Mouse (Mus musculus) ovary, postnatal 36 days (tissue): Measurements from ENCODE around the gene Gfod1.

Source experiments
- DNase-seq: peaks from one replicate; pipeline ENCODE4 v3.0.0; 2022; ENCODE audit warnings: low spot score, mixed read lengths

The Gfod1 gene

DNA sequence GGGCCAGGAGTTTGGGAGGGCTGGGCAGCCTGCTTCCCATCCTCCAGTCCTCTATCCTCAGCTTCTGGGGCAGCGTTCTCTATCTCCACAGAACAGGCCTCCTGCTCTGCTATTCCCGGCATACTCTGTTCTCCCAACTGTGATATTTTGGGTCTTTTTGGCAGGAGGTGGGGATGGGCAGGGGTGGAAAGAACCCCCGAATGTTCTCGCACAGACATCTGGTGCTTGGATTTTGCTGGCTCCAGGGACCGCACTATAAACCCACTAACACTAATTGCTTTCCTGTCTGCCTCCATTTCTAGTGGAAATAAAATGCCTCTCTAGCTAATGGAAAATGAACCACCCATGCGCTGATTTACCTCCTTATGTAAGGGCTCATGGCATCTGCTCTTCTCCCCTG lies 73.7 kb downstream of the Gfod1 start:
- DNase-seq, result no peak

GRCm38 (mm10) chr13:43229767-43230166 lies 74.2 kb downstream of the Gfod1 start:
- DNase-seq, result no peak

GRCm38 (mm10) chr13:43228141-43228540 lies 75.8 kb downstream of the Gfod1 start:
- DNase-seq, result no peak

GRCm38 (mm10) chr13:43226041-43226440 lies 77.9 kb downstream of the Gfod1 start:
- no peak for DNase-seq

DNA sequence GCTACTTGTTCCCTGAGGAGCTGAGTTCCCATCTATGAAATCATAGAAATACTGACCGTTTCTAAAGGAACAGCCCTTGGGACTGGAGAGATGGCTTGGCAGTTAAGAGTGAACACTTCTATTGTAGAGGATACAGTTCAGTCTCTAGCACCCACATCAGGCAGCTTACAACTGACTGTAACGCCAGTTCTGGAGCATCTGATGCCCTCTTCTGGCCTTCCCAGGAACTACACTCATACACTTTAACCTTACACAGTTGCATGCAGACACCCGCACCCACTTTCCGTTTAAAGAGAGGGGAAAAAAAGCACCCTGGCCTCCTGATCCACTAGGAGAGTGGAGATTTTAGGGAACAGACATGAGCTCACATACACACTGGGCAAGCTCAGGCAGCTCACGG lies 78.8 kb downstream of the Gfod1 start:
- no peak for DNase-seq

- DNase-seq, result no peak
Measured at GRCm38 (mm10) chr13:43222084-43222483, 81.9 kb downstream of the Gfod1 start.

DNA sequence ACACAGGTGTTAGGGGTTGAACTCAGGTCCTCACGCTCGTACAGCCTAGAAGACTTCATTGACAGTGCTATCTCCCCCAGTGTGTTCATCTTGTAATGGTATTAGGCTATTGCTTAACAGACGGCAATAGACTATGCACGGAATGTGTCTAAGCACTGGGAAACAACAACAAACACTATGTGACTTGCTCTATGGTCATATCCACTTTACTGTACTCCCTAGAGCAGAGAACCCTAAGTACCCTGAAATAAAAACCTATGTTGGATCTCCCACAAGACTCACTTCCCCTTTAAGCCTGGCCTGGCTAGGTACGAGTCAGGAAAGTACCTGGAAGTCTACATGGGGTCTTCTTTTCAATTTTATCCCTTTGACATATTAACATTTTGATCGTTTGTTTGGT lies 82.7 kb downstream of the Gfod1 start:
- no peak for DNase-seq

DNA sequence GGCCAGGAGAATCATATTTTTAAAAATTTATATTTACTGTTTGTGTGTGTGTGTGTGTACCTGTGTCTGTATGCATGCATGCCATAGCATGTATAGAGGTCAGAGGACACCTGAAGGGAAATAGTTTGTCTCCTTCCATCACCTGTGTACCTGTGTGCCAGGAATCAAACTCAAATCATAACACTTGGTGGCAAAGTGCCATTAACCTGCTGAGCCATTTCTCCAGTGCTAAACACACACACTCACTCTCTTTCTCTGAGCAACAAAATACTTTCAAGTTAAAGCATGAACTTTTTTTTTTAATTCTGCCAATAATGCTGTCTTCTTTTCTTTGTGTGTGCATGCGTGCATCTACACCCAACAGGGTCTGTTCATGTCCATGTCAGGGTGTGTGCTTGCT lies 83.3 kb downstream of the Gfod1 start:
- DNase-seq, result no peak

GRCm38 (mm10) chr13:43218764-43219163 lies 85.2 kb downstream of the Gfod1 start:
- DNase-seq, result no peak

DNA sequence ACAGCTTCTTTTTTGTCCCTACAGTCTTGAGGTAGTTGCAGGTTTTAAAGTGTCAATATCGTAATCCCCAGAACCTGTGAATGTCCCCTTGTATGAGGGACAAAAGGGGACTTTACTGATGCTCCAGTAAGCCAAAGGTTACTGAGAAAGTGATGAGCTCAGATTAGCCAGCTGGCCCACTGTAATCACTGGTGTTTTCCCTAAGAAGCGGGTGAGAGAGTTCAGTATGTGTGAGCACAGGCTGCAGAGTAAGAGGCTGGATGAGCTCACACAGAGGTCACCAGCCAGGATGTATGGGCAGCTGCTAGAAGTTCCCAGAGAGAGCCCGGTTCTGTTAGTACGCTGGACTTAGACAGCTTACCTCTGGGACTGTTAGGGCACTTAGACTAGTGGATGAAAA lies 85.7 kb downstream of the Gfod1 start:
- no peak for DNase-seq

- DNase-seq, result no peak
Measured at GRCm38 (mm10) chr13:43217686-43218085, 86.3 kb downstream of the Gfod1 start.

GRCm38 (mm10) chr13:43217059-43217458 lies 86.9 kb downstream of the Gfod1 start:
- DNase-seq, result no peak

DNA sequence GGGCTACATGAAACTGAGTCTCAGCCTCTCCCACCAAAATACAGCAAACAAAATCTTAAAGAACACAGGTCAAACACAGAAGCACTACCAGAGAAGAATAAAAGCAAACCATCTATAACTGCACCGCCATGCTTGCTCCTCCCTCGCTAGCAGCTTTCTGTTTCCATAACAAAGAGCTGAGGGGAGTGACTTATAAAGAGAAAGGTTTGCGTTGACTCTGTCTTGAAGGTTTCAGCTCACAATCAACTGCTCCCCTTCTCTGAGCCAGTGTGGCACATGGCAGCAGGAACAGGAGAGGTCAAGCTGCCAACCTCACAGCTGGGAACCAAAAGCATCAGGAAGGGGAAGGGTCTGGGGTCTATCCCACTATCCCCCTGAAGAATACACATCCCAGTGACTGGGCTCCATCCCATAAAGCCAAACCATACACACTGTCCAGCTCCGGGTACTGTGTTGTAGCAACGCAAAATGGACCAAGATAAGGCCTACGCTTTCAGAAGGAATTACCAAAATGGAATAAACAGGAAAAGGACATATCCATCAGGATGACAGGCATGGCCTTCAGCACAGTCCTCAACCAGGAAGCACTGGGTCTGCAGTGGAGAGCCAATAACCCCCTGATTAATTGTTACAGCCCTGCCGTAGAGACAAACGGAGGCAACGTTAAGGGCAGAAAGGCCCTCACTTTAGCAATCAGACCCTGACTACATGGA lies 87.8 kb downstream of the Gfod1 start:
- DNase-seq, result no peak

- DNase-seq, result no peak
Measured at GRCm38 (mm10) chr13:43215144-43215993, 88.6 kb downstream of the Gfod1 start.

DNA sequence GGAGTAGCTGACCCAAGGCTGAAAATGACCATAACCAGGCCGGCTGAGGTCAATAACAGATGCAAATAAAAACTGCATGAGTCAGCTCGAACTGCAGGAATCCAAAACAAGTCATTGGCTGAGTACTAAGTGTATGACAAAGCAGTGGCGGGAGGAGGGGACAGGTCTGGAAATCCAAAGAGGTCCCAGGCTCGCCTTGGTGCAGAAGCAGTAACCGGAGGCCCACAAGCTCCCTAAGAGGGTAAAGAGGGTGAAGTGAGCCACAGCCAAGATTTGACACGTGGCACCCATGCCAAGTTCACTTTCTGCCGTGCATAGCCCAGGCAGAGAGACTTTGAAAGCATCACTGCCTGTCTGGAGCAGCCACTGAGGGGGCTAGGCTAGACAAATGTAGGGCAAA lies 91.6 kb downstream of the Gfod1 start:
- no peak for DNase-seq

DNA sequence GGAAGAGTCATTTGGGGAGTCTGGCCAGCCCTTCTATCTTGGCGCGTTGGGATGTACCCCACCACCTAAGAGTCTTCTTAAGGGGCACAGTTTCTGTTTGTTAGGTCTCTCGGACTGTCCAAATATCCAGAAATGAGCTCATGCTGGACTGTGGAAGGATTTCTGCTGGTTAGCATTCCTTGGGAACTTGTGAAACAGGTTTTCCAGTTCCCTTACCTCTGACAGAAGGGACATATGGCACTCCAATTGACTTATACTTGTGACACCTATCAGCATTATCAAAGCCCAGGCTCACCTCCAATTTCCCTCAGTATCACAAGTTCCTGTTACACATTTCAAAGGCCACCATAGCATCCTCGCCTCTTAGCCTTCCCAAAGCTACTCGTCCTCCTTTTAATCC lies 93.0 kb downstream of the Gfod1 start:
- DNase-seq, result no peak

DNA sequence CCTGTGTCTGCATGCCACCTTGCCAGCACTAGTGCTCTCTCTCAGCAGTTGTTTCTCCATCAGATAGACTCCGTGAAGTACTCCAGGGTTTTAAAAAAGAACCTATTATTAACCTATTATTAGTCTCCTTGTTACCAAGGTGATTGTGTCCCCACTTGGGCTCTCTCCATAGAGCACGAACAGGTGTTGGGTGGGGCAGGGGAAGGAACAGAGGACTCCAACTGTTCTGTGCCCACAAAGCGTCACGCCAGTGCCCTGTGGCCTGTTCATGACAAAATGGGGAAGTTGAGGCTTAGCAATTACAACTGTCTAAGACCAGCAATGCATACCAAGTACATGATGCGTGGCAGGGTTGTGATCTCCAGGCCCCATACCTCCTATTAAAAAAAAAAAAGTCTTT lies 94.4 kb downstream of the Gfod1 start:
- DNase-seq, result no peak

GRCm38 (mm10) chr13:43208914-43209439 lies 95.0 kb downstream of the Gfod1 start:
- no peak for DNase-seq

DNA sequence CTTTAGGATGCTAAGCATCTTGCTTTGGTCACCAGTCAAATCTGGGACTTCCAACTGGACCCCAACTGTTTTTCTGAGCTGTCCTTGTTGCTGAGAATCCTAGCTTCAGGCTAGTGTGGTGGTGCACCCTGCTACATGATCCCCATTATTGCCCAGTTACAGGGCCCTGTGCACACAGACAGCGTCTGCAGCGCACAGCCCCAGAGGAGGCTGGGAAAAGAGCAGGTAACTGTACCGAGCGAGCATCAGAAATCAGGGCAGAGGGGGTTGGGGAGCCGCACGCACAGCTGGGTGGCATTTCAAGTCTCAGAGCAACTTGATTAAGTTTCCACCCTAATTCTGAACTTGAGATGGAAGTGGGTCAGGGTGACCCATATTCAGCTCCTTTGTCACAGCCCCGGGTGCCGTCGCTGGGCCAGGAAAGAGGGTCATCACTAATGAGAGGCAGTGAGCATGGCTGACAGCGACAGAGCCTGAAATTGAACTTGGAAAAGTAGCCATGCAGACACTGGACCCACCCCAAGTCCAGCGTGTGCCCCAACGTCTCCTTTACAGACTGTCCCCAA lies 97.8 kb downstream of the Gfod1 start:
- DNase-seq, result no peak

DNA sequence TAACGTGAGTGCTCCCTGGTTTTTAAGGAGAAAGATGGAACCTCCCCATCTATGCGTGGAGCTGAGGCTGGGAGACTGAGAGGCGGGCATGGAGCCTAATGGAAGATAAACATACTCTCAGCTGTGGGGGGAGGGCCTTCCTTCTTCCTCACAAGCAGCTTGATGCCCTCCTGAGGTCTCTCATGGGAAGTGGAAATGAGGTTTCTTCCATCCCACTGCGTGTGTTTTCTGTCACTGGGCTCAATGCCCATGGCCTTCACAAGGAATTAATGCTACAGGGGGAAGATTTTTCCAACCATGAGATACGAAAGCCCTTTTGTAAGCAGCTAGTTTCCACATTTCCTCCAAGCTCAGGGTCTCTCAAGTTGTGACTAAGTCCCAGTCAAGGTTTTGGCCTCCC lies 100.3 kb downstream of the Gfod1 start:
- no peak for DNase-seq

DNA sequence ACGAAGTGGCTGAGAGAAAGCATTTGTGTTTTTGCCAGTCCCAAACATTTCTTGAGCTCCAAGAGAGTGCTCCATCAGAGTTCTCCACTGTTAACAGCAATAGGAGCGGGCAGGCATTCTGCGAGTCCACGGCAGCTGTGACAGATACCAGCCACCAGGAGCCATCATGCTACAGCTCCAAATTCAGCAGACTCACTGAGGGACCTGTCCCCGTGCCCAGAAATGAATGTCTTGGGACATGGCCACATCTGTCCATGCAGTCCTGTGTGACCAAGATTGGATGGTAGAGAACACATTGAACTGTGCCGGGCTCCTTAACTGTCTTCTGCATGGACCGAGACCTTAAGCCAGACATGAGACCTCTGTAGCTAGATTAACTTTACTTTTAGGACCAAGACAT lies 100.7 kb downstream of the Gfod1 start:
- no peak for DNase-seq

DNA sequence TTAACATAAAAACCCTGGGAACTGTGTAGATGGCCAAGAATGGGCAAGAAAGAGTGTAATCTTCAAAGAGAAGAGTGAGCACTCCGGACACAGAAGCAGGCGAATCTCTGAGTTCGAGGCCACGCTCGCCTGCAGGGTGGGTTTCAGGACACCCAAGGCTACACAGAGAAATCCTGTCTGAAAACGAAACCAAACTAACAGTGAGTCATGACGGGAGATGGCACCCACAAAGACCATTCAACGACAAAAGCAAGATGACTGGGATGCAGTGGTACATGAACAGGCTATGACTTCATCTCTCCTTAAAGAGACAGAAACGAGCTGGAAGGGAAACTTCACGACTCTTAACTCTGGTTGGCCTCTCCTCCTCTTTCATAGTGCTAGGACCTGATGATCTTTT lies 101.6 kb downstream of the Gfod1 start:
- no peak for DNase-seq

- DNase-seq, result peak; percentile 40
Measured at GRCm38 (mm10) chr13:43201033-43201432, 102.9 kb downstream of the Gfod1 start.
